Mouse (Mus musculus) embryonic fibroblast, embryonic 13.5 days (primary cell): ENCODE results near the gene Hmgn5.

ENCODE experiments used
- CTCF ChIP-seq: IDR thresholded peaks from 2 replicates; pipeline ENCODE4 v1.5.1; 2011; ENCODE audit warnings: mild to moderate bottlenecking, control low read depth, low read length, moderate library complexity, borderline replicate concordance; ENCODE audit not compliant: insufficient read depth
- POLR2A ChIP-seq: IDR thresholded peaks from 2 replicates; pipeline ENCODE4 v1.6.1; 2011; ENCODE audit warnings: low read depth, mild to moderate bottlenecking, control low read depth, low read length, moderate library complexity

- TF ChIP-seq CTCF, result no peak
- TF ChIP-seq POLR2A, result no peak
These were observed 482 bp upstream of the Hmgn5 start for GRCm38 (mm10) chrX:109013686-109014085.
